Mouse (Mus musculus) liver, embryonic 15.5 days (tissue): ENCODE measurements around the gene Arl5c. TPM values are rescaled to one million over a fixed set of nuclear protein-coding genes. Genes with fewer than 3 reads are reported as not detected.

Experiments used
- ATAC-seq: fragments of 200-750 bp; cut with Nextera tagmentation; 2 replicates; pipeline ENCODE4 v1.8.0; 2017; ENCODE audit warnings: moderate number of reproducible peaks, mild to moderate bottlenecking, moderate library complexity; ENCODE audit not compliant: insufficient read depth
- H3K27ac ChIP-seq: fragments of 300-500 bp; sonication (generic); replicated peaks from 2 replicates; pipeline ENCODE4 v1.5.1; 2015; ENCODE audit warnings: mild to moderate bottlenecking, inconsistent platforms
- H3K27me3 ChIP-seq: fragments of 300-500 bp; sonication (generic); 2 replicates; pipeline ENCODE4 v1.6.1; 2015; ENCODE audit warnings: mild to moderate bottlenecking, inconsistent platforms
- H3K36me3 ChIP-seq: fragments of 300-500 bp; sonication (generic); replicated peaks from 2 replicates; pipeline ENCODE4 v1.6.1; 2015; ENCODE audit warnings: moderate library complexity, mild to moderate bottlenecking, inconsistent platforms
- H3K4me1 ChIP-seq: fragments of 300-500 bp; sonication (generic); replicated peaks from 2 replicates; pipeline ENCODE4 v1.6.1; 2015; ENCODE audit warnings: inconsistent platforms
- H3K4me2 ChIP-seq: fragments of 300-500 bp; sonication (generic); 2 replicates; pipeline ENCODE4 v1.6.1; 2015; ENCODE audit warnings: moderate library complexity, mild to moderate bottlenecking, inconsistent platforms
- H3K4me3 ChIP-seq: fragments of 300-500 bp; sonication (generic); replicated peaks from 2 replicates; pipeline ENCODE4 v1.5.1; 2015; ENCODE audit warnings: mild to moderate bottlenecking, inconsistent platforms
- H3K9ac ChIP-seq: fragments of 300-500 bp; sonication (generic); 2 replicates; pipeline ENCODE4 v1.6.1; 2015; ENCODE audit warnings: moderate library complexity, mild to moderate bottlenecking, inconsistent platforms
- H3K9me3 ChIP-seq: fragments of 300-500 bp; sonication (generic); replicated peaks from 2 replicates; pipeline ENCODE4 v1.6.1; 2016; ENCODE audit warnings: inconsistent platforms
- WGBS: fragments of 180-500 bp; shearing (Covaris S2); methylation state at CpG from one replicate; pipeline ENCODE4 v1.1.7; 2015; ENCODE audit warnings: mixed read lengths; ENCODE audit not compliant: insufficient replicate concordance; 5-methylcytosine and 5-hydroxymethylcytosine counted together
- polyA plus RNA-seq: library from polyadenylated mRNA; unstranded; fragments of >200 nt; fragmentation: Nextera tagmentation; extraction: Ambion mirVana; gene quantifications from 2 replicates; pipeline ENCODE4 v1.2.1, GENCODE M21; 2015

Gene Arl5c
- polyA plus RNA-seq, 1 experiment from 2014 or later = 8.3 TPM

- under 1% methylated on average over 13 of the region's 13 CpGs for WGBS
- H3K4me2 ChIP-seq = peak overlapping the region; percentile 68
- H3K36me3 ChIP-seq = no peaks in the 10 kb centered on the region
- H3K9ac ChIP-seq = peak overlapping the region; percentile 6; the same call in 1 of the 2 replicates
- no peak overlapping the region for H3K27ac ChIP-seq
- peak; percentile 51 for ATAC-seq
- peaks cover 52% of the 10 kb centered on the region for H3K4me1 ChIP-seq
- no peaks in the 10 kb centered on the region for H3K9me3 ChIP-seq
- peaks cover 44% of the 10 kb centered on the region for H3K27me3 ChIP-seq
- H3K4me3 ChIP-seq = peak overlapping the region; percentile 48
Observed at GRCm38 (mm10) chr11:97994539-97995100, 1.4 kb downstream of the Arl5c start.

GRCm38 (mm10) chr11:97988530-97989096, 7.4 kb downstream of the Arl5c start:
- Histone ChIP-seq H3K4me3 (peak overlapping the region; percentile 70), H3K4me2 (peak overlapping the region; percentile 80), H3K36me3 (no peaks in the 10 kb centered on the region), H3K27me3 (peaks cover 54% of the 10 kb centered on the region), H3K9ac (peak overlapping the region; percentile 78), H3K9me3 (no peaks in the 10 kb centered on the region), H3K27ac (peak overlapping the region; percentile 87), H3K4me1 (peaks cover 41% of the 10 kb centered on the region)
- peak; percentile 80 for ATAC-seq
- WGBS = under 1% methylated on average over 26 of the region's 26 CpGs

- H3K9me3 ChIP-seq = no peaks in the 10 kb centered on the region
- peak; percentile 76 for ATAC-seq
- H3K9ac ChIP-seq = peak overlapping the region; percentile 78
- WGBS = under 1% methylated on average over 42 of the region's 42 CpGs
- peak overlapping the region; percentile 80 for H3K4me2 ChIP-seq
- H3K27ac ChIP-seq = peak overlapping the region; percentile 87
- no peaks in the 10 kb centered on the region for H3K36me3 ChIP-seq
- peak overlapping the region; percentile 70 for H3K4me3 ChIP-seq
- H3K4me1 ChIP-seq = peaks cover 41% of the 10 kb centered on the region
- peaks cover 54% of the 10 kb centered on the region for H3K27me3 ChIP-seq
Observed at GRCm38 (mm10) chr11:97987551-97988526, 8.1 kb downstream of the Arl5c start.

- no peak for ATAC-seq
- Histone ChIP-seq H3K36me3 (no peaks in the 10 kb centered on the region), H3K4me3 (peak overlapping the region; percentile 70), H3K4me1 (peaks cover 41% of the 10 kb centered on the region), H3K4me2 (peak overlapping the region; percentile 80), H3K9me3 (no peaks in the 10 kb centered on the region), H3K9ac (no peak overlapping the region), H3K27ac (no peak overlapping the region), H3K27me3 (peaks cover 49% of the 10 kb centered on the region)
- 37% methylated on average over 14 of the region's 17 CpGs for WGBS
Observed at GRCm38 (mm10) chr11:97986738-97987465, 9.1 kb downstream of the Arl5c start.

- peaks cover 49% of the 10 kb centered on the region for H3K27me3 ChIP-seq
- peak within 1 kb of the TSS; percentile 40 for H3K9ac ChIP-seq
- ATAC-seq = no peak
- H3K27ac ChIP-seq = no peak within 1 kb of the TSS
- H3K4me3 ChIP-seq = peak within 1 kb of the TSS; percentile 70
- peaks cover 41% of the 10 kb centered on the region for H3K4me1 ChIP-seq
- H3K4me2 ChIP-seq = peak within 1 kb of the TSS; percentile 80
- H3K36me3 ChIP-seq = no peaks in the 10 kb centered on the region
- no peaks in the 10 kb centered on the region for H3K9me3 ChIP-seq
- 3% methylated on average over 74 of the region's 74 CpGs for WGBS
Observed at GRCm38 (mm10) chr11:97985727-97986677, 10.0 kb downstream of the Arl5c start, which contains the start of gene Plxdc1. Plxdc1 (minus strand) TSS chr11:97986444.

GRCm38 (mm10) chr11:97983983-97984382, 12.0 kb downstream of the Arl5c start:
- ATAC-seq = no peak
- H3K9me3 ChIP-seq = no peaks in the 10 kb centered on the region
- 68% methylated on average over 1 of the region's 1 CpGs for WGBS
- no peak overlapping the region for H3K9ac ChIP-seq
- peaks cover 47% of the 10 kb centered on the region for H3K27me3 ChIP-seq
- H3K27ac ChIP-seq = no peak overlapping the region
- H3K4me2 ChIP-seq = no peak overlapping the region
- peaks cover 27% of the 10 kb centered on the region for H3K4me1 ChIP-seq
- no peak overlapping the region for H3K4me3 ChIP-seq
- H3K36me3 ChIP-seq = no peaks in the 10 kb centered on the region

GRCm38 (mm10) chr11:97983506-97983905, 12.5 kb downstream of the Arl5c start:
- H3K27me3 ChIP-seq = peaks cover 51% of the 10 kb centered on the region

GRCm38 (mm10) chr11:97982721-97983120, 13.3 kb downstream of the Arl5c start:
- Histone ChIP-seq H3K36me3 (no peaks in the 10 kb centered on the region), H3K27ac (no peak overlapping the region), H3K4me2 (no peak overlapping the region), H3K9ac (no peak overlapping the region), H3K4me3 (no peak overlapping the region), H3K4me1 (peaks cover 23% of the 10 kb centered on the region), H3K9me3 (no peaks in the 10 kb centered on the region), H3K27me3 (peaks cover 55% of the 10 kb centered on the region)
- ATAC-seq = no peak
- WGBS = 68% methylated on average over 9 of the region's 9 CpGs

More at GRCm38 (mm10) chr11:97983506-97983905, 12.5 kb downstream of the Arl5c start:
- no peaks in the 10 kb centered on the region for H3K36me3 ChIP-seq
- H3K4me3 ChIP-seq = no peak overlapping the region
- no peak for ATAC-seq
- H3K9ac ChIP-seq = no peak overlapping the region
- no peaks in the 10 kb centered on the region for H3K9me3 ChIP-seq
- H3K27ac ChIP-seq = no peak overlapping the region
- H3K4me1 ChIP-seq = peaks cover 26% of the 10 kb centered on the region
- H3K4me2 ChIP-seq = no peak overlapping the region
- 68% methylated on average over 3 of the region's 3 CpGs for WGBS

GRCm38 (mm10) chr11:97980531-97980966, 15.4 kb downstream of the Arl5c start:
- no peak overlapping the region for H3K27ac ChIP-seq
- WGBS = 62% methylated on average over 9 of the region's 9 CpGs
- H3K9me3 ChIP-seq = no peaks in the 10 kb centered on the region
- H3K9ac ChIP-seq = no peak overlapping the region
- peaks cover 33% of the 10 kb centered on the region for H3K27me3 ChIP-seq
- H3K4me3 ChIP-seq = no peak overlapping the region
- H3K36me3 ChIP-seq = no peaks in the 10 kb centered on the region
- peaks cover 2% of the 10 kb centered on the region; the same call in 1 of the 2 replicates for H3K4me1 ChIP-seq
- H3K4me2 ChIP-seq = no peak overlapping the region
- ATAC-seq = no peak
